In genomic region chr11:74874630-74875029, GRCm38 (mm10) we compare ENCODE assay signal across 13 mouse cellular contexts. TPM values are rescaled to one million over a fixed set of nuclear protein-coding genes. Genes with fewer than 3 reads are reported as not detected.
DNase-seq lines count a peak whose midpoint lies in the region; ATAC-seq lines count a peak whose summit lies in the region.
"Had no signal": no experiment of that assay in that cellular context is flagged by ENCODE, and none has a peak within 500 bp of the region (broad histone marks: within the 10 kb centered on the region; RNA-seq: fewer than 3 reads in every experiment).

No protein-coding gene starts in this region.

- H3K27me3 ChIP-seq in forebrain, embryonic 10.5 days (ENCODE audit: poor library complexity, severe bottlenecking), result no peaks in the 10 kb centered on the region
- no peaks in the 10 kb centered on the region for H3K27me3 ChIP-seq in forebrain, embryonic 16.5 days (replicated peaks; ENCODE audit: control insufficient read depth, insufficient read depth, low read length)

- H3K4me3 ChIP-seq in forebrain, embryonic 10.5 days, result no peak overlapping the region
- no peak overlapping the region for H3K4me3 ChIP-seq in forebrain, embryonic 16.5 days (replicated peaks; ENCODE audit: low read length)
- H3K4me3 ChIP-seq: megakaryocyte, embryonic 14.5 days had no signal

- H3K4me1 ChIP-seq in forebrain, embryonic 10.5 days, result peaks cover 41% of the 10 kb centered on the region
- peaks cover 22% of the 10 kb centered on the region for H3K4me1 ChIP-seq in forebrain, embryonic 16.5 days (replicated peaks; ENCODE audit: control insufficient read depth, insufficient read depth, low read length)

- WGBS in forebrain, embryonic 10.5 days, result 71% methylated on average over 3 of the region's 3 CpGs
- WGBS in forebrain, embryonic 16.5 days, result 46% methylated on average over 3 of the region's 3 CpGs

- H3K9me3 ChIP-seq in forebrain, embryonic 10.5 days, result no peaks in the 10 kb centered on the region
- no peaks in the 10 kb centered on the region for H3K9me3 ChIP-seq in forebrain, embryonic 16.5 days (ENCODE audit: control insufficient read depth, low read length)
- H3K9me3 ChIP-seq: megakaryocyte, embryonic 14.5 days had no signal

- DNase-seq in forebrain, embryonic 10.5 days (ENCODE audit: extremely low spot score, low spot score), result no peak
- peak; percentile 79 for DNase-seq in layer of hippocampus, adult 9-11 months
- no peak for DNase-seq in layer of hippocampus, postnatal 25 days (ENCODE audit: extremely low spot score in 1 of 2, low spot score in 1 of 2)
- peak; percentile 33 for DNase-seq in cerebellum, adult 8-10 months
- DNase-seq in layer of hippocampus, postnatal 36 days, result peak; percentile 54 to 61
- DNase-seq in adrenal gland, adult (ENCODE audit: inconsistent age in 2 of 2, low spot score in 1 of 2), result no peak
- DNase-seq in testis, postnatal 10 days (ENCODE audit: low spot score), result no peak
- DNase-seq: heart, adult 11 months; kidney, adult 8-10 months had no signal

- H3K36me3 ChIP-seq in forebrain, embryonic 10.5 days (replicated peaks), result no peaks in the 10 kb centered on the region
- no peaks in the 10 kb centered on the region for H3K36me3 ChIP-seq in forebrain, embryonic 16.5 days (ENCODE audit: control insufficient read depth, insufficient read depth)

- H3K4me2 ChIP-seq in forebrain, embryonic 16.5 days (ENCODE audit: low read length), result no peak overlapping the region

- ATAC-seq in forebrain, embryonic 16.5 days, result no peak
- ATAC-seq: forebrain, embryonic 14.5 days had no signal

- H3K9ac ChIP-seq in forebrain, embryonic 16.5 days (replicated peaks; ENCODE audit: low read depth, low read length), result no peak overlapping the region
- H3K9ac ChIP-seq: liver, embryonic 14.5 days had no signal

- H3K27ac ChIP-seq in forebrain, embryonic 10.5 days, result 0 out of 2 replicates have a peak overlapping the region, but pooled peaks have one; percentile 11
- H3K27ac ChIP-seq in forebrain, embryonic 16.5 days (ENCODE audit: low read length), result no peak overlapping the region
- H3K27ac ChIP-seq: liver, embryonic 14.5 days had no signal

RNA-seq across cellular contexts. Expression of gene Sgsm2, which starts 22.2 kb away (rescaled TPM):
- polyA plus RNA-seq in forebrain, embryonic 10.5 days (2016; fragmentation: Nextera tagmentation; extraction: Ambion mirVana), result 6.5 and 6.8 TPM in 2 replicates
- 13.1 and 18.2 TPM in 2 replicates for polyA plus RNA-seq in forebrain, embryonic 16.5 days (2015; fragmentation: Nextera tagmentation; extraction: Ambion mirVana)
- total RNA-seq in layer of hippocampus, postnatal 25 days (2021), result 10 to 100 TPM; 82.9 to 86.4 TPM
- 10 to 100 TPM; 88.1 to 89.4 TPM for total RNA-seq in layer of hippocampus, postnatal 36 days (2021)

RNA-seq across cellular contexts. Expression of gene Tsr1, which starts 23.2 kb away (rescaled TPM):
- 63.0 and 66.1 TPM in 2 replicates for polyA plus RNA-seq in forebrain, embryonic 10.5 days (2016; fragmentation: Nextera tagmentation; extraction: Ambion mirVana)
- 38.0 and 41.5 TPM in 2 replicates for polyA plus RNA-seq in forebrain, embryonic 16.5 days (2015; fragmentation: Nextera tagmentation; extraction: Ambion mirVana)
- total RNA-seq in layer of hippocampus, postnatal 25 days (2021), result 10 to 100 TPM; 32.6 to 32.9 TPM
- 10 to 100 TPM; 33.3 to 34.4 TPM for total RNA-seq in layer of hippocampus, postnatal 36 days (2021)

RNA-seq across cellular contexts. Expression of gene Mnt, which starts 43.9 kb away (rescaled TPM):
- polyA plus RNA-seq in forebrain, embryonic 10.5 days (2016; fragmentation: Nextera tagmentation; extraction: Ambion mirVana), result 4.7 and 4.9 TPM in 2 replicates
- 8.6 and 9.2 TPM in 2 replicates for polyA plus RNA-seq in forebrain, embryonic 16.5 days (2015; fragmentation: Nextera tagmentation; extraction: Ambion mirVana)
- 10 to 100 TPM; 28.9 to 34.4 TPM for total RNA-seq in layer of hippocampus, postnatal 25 days (2021)
- total RNA-seq in layer of hippocampus, postnatal 36 days (2021), result 10 to 100 TPM; 28.3 to 30.5 TPM

RNA-seq across cellular contexts. Expression of gene Smg6, which starts 51.0 kb away (rescaled TPM):
- 18.3 and 18.5 TPM in 2 replicates for polyA plus RNA-seq in forebrain, embryonic 10.5 days (2016; fragmentation: Nextera tagmentation; extraction: Ambion mirVana)
- 18.6 and 19.2 TPM in 2 replicates for polyA plus RNA-seq in forebrain, embryonic 16.5 days (2015; fragmentation: Nextera tagmentation; extraction: Ambion mirVana)
- 10 to 100 TPM; 27.9 to 31.2 TPM for total RNA-seq in layer of hippocampus, postnatal 25 days (2021)
- 10 to 100 TPM; 33.7 to 34.4 TPM for total RNA-seq in layer of hippocampus, postnatal 36 days (2021)

RNA-seq across cellular contexts. Expression of gene Srr, which starts 51.1 kb away (rescaled TPM):
- 15.6 and 16.7 TPM in 2 replicates for polyA plus RNA-seq in forebrain, embryonic 10.5 days (2016; fragmentation: Nextera tagmentation; extraction: Ambion mirVana)
- 44.5 and 46.5 TPM in 2 replicates for polyA plus RNA-seq in forebrain, embryonic 16.5 days (2015; fragmentation: Nextera tagmentation; extraction: Ambion mirVana)
- 100 to 1,000 TPM; 108 to 109 TPM for total RNA-seq in layer of hippocampus, postnatal 25 days (2021)
- 10 to 100 TPM; 95.7 to 99.8 TPM for total RNA-seq in layer of hippocampus, postnatal 36 days (2021)

Comparison
In these comparisons a context has a peak if more than half of its experiments do, and no peak if none do; other contexts are left out.
1. DNase-seq: peak in layer of hippocampus, adult 9-11 months (single experiment), cerebellum, adult 8-10 months (single experiment) and layer of hippocampus, postnatal 36 days (2 of 2); none in forebrain, embryonic 10.5 days (single experiment), layer of hippocampus, postnatal 25 days (0 of 2), adrenal gland, adult (0 of 2) and testis, postnatal 10 days (single experiment).